Mouse (Mus musculus) bone marrow macrophage, adult 2 months (primary cell): ENCODE measurements around the gene Elovl5.

ENCODE experiments used
- CTCF ChIP-seq: IDR thresholded peaks from 2 replicates; pipeline ENCODE4 v1.5.1; 2012; ENCODE audit warnings: low read depth, mild to moderate bottlenecking, low read length, moderate library complexity
- POLR2A ChIP-seq: IDR thresholded peaks from 2 replicates; pipeline ENCODE4 v1.6.1; 2012; ENCODE audit warnings: mild to moderate bottlenecking, low read depth, low read length, borderline replicate concordance

- TF ChIP-seq CTCF (no peak), POLR2A (no peak)
Observed at GRCm38 (mm10) chr9:77993101-77993500, 75.9 kb downstream of the Elovl5 start.
